Mouse (Mus musculus): ENCODE measurements around the gene Rfng.

GRCm38 (mm10) chr11:120779876-120780275 is 4.1 kb downstream of the Rfng start:
- no peak for TF ChIP-seq POLR2A (IDR thresholded peaks at IDR 0.05; ENCODE audit: low read depth, low read length)
- no peak for TF ChIP-seq CTCF (IDR thresholded peaks at IDR 0.05; ENCODE audit: extremely low read depth, insufficient read depth, insufficient read length, insufficient replicate concordance)

Data from spleen, adult 2 months (tissue).